Mouse (Mus musculus) testis, adult 2 months (tissue): ENCODE measurements around the gene Scgb1c1.

Experiments
- CTCF ChIP-seq: fragments of 200-500 bp; IDR thresholded peaks from 2 replicates; pipeline ENCODE4 v1.5.1; 2012; ENCODE audit warnings: low read depth, mild to moderate bottlenecking, inconsistent platforms, low read length, moderate library complexity; ENCODE audit not compliant: control insufficient read depth, insufficient read depth, insufficient replicate concordance
- POLR2A ChIP-seq: fragments of 200-500 bp; IDR thresholded peaks from 2 replicates; pipeline ENCODE4 v1.6.1; 2012; ENCODE audit warnings: low read depth, mild to moderate bottlenecking, inconsistent platforms, low read length, moderate library complexity; ENCODE audit not compliant: control insufficient read depth

- TF ChIP-seq POLR2A: no peak
- no peak for TF ChIP-seq CTCF
Observed at GRCm38 (mm10) chr7:140797619-140798018, 47.7 kb upstream of the Scgb1c1 start.
